Mouse (Mus musculus) liver, adult (tissue): ENCODE results near the gene Gm20388.

ENCODE experiments used
- GATA4 ChIP-seq: IDR thresholded peaks from 2 replicates; pipeline ENCODE4 v1.6.1; 2014; ENCODE audit warnings: mild to moderate bottlenecking, low read length; ENCODE audit not compliant: insufficient replicate concordance

Gene Gm20388

DNA sequence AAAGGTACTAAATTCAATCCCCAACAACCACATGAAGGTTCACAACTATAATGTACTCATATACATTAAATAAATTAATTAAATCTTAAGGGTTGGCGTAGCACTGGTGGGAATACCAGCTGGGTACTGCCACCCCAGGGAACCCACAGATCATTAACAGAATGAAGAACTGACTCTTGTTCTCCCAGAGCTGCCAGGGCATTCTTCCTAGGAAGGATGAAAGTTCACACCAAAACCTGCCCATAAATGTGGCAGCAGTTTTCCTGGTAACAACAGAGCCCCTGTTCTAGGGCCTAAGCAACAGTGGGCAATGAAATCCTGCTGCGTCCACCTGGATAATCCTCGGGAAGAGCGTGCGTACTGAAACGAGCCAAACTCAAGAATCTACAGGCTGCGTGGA lies 2531.7 kb downstream of the Gm20388 start:
- TF ChIP-seq GATA4 = no peak

DNA sequence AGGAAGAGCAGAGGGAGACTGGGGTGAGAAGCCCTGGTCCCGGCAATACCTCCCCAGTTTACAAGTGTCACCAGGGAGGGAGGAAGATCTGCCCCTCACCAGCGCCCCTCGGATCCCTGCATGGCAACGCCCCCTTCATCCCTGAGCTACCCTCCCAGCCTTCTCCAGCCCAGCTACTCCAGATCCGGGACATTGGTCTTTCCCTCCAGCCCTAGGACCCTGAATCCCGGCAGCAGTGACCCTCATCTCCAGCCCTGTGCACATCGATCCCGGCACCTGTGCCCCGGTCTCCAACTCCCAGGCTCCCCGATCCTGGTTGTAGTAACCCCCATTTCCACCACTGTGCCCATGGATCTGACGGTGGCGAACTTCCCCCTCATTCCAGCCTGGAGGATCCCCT lies 2532.1 kb downstream of the Gm20388 start:
- no peak for TF ChIP-seq GATA4

DNA sequence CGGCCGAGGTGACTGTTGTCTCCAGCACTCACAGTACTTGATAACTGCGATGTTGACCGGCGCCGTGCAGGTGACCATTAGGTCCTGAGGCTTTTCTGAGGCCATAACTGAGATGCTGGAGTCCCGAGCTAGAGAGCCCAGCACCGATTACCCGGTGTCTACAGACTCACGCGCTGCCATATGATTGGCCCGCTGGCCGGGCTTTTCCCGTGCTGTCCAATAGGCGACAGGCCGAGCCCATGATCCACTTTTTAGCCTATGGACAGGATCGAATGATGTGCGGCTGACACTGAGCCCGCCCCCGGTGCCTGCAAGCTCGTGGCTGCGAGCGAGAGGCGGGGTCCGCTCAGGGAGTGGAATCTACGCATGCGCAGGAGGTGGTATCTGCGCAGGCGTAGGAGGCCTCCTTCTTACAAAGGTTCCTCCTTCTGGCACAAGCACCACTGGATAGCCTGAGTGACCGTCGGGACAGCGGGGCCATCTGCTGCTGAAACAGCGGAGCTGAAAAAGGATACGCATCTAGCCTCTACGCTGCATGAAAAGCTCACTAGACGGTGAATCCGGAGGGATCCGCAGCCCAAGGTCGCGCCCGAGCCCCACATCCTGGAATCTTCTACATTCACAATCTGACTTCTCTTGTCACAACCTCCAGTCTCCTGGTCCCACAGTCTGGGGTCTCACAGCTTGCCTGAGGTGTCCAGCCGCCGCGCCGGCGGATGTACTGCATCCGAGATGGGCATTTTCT lies 2532.8 kb downstream of the Gm20388 start, which contains the start of gene Mvd:
TSS of gene Mvd (minus strand) at position 161 of the 745 bp plus-strand sequence.
- no peak for TF ChIP-seq GATA4

DNA sequence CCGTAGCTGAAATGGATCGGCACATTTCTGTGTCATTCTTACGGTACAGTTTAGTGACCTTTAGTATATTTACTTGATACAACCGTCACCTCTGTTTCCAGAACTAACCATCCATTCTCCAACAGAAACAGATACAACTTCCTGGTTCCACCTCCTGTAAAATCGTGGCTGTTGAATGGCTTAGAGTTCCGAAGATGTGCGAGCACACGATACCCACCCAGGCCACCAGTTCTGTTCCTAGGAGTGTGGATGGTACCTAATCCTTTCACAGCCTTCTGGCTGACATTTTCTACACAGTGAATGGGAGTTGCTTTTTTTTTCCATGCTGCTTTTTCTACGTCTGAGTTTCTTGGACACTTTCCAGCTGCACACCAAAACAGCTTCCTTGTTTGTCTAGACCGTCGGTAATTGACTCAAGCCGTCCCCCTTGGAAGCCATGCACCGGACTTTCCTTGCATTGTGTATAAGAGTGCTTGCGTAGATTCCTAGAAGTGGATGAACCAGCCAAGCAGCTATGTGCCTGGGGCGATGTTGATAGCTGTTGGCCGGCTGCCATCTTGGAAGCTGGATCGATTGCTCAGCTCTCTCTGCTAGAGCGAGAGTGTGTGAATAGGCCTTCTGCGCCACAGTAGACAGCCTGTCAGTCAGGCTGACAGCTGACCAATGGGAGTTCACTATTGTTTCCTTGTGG lies 2533.6 kb downstream of the Gm20388 start:
- peak; percentile 65; the same call in 1 of the 2 replicates for TF ChIP-seq GATA4

DNA sequence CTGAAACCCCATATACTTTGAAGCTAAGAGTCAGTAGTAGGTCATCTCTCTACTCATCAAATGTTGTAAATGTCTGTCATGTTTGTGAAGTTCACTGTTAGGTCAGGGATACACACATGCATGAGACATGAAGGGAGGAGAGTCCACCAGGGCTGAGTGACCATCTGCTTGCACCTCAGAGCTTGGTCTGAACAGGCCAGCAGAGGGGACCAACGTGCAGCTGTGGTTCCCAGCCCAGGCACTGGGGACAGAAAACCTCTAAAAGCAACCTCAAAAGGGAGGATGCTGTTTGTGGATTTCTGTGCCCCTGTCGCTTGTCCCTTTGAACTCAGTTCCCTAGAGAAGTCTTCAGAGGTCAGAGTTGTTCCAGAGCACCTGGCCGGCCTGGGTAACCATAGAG lies 2534.6 kb downstream of the Gm20388 start:
- no peak for TF ChIP-seq GATA4

DNA sequence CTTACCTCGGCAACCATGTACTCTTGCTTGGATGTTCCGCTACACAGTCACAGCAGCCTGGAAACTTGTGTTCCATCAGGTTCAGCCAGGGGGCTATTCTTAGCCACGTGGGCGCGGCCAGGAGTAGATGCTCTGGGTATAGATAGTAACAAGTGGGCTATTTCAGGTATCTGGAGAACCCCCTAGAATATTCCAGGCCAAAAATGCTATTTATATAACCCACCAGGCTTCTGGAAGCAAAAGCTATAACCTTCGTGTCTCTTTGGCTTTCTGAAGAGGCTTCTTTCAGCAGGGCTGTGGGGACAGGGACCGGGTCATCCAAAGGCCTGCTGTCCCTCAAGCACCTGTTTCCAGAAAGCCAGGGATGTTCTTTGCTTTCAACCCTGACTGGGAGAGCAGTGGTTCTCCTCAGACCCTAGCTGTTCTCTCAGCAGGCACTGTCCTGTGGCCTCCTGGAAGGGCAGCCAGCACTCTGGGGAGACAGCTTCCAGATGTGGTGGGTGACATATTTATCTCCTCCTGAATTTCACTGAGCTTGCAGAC lies 2540.6 kb downstream of the Gm20388 start:
- no peak for TF ChIP-seq GATA4

DNA sequence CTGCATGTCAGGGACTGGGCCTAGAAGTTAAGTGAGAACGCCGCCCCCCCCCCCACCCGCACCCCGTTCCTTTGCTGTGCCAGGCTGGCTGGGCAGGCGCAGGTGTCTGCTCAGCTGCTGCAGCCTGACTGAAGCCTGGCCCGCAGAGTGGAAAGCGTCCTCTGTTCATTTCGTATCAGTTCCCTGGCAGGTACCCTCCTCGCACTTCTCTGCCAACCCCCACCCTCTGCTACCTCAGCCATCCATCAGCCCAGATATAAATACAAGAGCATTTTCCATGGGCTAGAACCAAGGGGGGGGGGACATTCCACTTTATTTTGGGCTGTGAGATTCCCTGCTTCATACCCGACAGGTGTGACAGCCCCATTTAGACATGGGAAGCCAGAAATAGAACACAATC lies 2541.5 kb downstream of the Gm20388 start:
- no peak for TF ChIP-seq GATA4

DNA sequence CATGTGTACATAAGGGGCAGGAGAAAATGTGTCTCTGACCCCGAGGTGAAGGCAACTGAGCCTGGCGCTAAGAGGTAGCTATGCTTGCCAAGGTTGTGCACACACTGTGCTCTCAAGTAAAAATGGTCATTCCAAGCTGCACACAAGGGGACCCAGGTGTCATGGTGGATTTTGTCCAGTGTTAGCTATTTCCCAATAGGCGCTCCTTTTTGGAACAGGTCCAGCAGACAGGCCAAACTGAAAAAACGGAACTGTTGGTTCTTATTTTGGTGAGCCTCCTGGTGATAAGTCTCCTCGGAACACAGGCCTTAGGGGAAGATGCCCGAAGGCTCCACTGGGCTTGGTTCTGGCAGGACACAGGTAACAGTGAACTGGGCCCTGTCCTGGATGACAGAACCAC lies 2543.8 kb downstream of the Gm20388 start:
- TF ChIP-seq GATA4 = no peak

DNA sequence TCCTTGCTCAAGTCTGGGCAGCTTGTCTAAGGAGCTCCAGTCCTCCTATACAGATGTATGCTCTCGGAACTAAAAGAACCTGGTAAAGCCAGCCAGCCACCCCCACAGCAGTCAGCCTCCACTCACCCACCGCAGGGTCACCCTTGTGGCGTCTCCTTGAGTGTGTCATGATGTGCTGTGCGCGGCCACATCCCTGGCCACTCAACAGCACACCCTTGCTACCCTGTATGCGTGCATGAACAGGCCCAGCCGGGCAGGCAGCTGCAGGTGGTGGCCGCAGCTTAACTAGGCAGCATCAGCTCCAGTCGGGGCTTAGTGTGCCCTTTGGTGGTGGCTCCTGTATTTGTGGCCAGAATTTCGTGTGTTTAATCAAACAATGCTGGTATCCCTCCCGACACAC lies 2546.5 kb downstream of the Gm20388 start:
- TF ChIP-seq GATA4 = no peak

DNA sequence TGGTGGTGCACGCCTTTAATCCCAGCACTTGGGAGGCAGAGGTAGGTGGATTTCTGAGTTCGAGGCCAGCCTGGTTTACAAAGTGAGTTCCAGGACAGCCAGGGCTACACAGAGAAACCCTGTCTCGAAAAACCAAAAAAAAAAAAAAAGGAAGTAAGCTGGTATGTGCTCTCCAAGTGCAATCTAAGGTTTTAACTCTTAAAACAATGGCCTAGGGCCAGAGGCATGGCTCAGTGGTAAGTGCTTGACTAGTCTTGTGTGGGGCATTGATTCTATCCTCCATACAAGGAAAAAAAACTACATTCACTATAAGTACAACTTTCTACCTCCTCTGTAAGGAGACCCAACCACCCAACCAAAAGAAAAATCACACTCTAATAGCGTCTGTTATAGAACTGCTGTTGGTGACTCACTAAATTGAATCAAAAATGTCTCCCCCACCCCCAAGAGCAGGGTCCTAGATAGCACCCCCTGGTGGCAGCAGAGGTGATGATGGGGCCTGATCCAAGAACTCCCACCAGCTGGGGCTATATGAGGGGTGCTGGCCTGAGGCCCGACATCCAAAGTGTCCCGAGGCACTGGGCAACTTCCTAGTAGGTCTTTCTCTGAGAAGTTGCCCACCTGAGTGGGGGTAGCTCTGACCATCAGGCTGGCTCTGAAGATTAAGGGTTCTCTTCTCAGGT lies 2548.7 kb downstream of the Gm20388 start:
- TF ChIP-seq GATA4 = no peak

DNA sequence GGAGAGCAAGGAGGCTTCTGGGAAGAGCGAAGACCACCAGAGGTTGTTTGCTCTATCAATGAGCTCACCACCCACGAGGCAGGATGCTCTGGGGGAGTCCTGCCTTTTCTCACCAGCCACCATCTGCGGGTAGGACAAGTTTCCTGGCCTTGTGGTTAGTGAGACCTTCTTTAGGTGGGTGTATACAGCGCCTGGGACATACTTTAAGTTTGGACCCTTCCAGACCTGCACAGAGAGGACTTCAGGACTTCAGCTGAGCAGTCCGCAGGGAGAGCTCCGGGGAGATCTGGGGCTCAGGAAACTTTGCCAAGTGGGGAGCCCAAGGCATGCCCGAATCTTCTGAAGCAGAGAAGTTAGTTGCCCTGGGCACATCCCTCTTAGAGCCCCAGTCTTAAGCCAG lies 2549.3 kb downstream of the Gm20388 start:
- TF ChIP-seq GATA4 = no peak

DNA sequence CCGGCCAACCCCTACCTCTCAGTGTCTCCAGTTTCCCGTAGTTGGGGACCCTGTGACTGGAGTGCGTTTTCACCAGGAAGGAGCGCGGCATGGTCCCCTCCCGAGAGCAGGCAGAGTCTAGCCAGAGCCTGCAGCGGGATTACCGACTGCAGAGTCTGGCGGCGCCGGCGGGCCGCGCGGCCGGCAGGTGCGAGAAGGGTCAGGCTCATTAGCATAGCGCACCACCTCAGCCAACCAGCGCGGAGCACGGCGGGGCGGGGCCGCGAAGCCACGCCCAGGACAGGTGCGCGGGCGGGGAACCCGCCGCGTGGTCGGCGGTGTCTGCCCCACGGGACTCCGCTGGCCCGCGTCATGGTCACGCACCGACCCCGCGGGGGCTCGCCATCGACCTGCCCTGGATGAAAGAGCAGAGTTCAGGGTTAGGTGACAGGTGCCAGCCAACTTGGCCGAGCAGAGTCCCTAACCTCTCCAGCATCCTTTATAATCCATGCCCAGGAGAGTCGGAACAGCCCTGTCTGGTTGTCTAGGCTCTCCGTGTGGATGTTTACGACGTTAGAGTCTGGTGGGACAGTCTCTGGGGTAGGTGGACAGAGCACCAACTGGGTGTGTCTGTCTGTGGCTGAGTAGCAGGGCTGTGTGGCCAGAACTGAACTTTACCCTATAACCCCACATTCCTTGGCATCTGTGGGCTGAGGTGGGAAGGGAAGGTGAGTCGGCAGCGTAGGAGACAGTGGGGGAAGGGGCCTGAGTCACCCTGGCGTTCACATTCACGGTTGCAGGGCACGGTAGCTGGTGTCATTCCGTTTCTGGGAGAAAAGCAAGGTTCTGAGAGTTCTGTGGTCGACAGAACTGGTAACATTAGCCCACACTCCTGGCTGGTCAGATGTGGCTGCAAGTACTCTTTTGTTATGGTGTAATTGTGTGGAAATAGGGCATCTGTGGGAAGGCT lies 2550.2 kb downstream of the Gm20388 start, which contains the start of gene Snai3:
TSS of gene Snai3 (minus strand) at position 210 of the 949 bp plus-strand sequence.
- no peak for TF ChIP-seq GATA4

DNA sequence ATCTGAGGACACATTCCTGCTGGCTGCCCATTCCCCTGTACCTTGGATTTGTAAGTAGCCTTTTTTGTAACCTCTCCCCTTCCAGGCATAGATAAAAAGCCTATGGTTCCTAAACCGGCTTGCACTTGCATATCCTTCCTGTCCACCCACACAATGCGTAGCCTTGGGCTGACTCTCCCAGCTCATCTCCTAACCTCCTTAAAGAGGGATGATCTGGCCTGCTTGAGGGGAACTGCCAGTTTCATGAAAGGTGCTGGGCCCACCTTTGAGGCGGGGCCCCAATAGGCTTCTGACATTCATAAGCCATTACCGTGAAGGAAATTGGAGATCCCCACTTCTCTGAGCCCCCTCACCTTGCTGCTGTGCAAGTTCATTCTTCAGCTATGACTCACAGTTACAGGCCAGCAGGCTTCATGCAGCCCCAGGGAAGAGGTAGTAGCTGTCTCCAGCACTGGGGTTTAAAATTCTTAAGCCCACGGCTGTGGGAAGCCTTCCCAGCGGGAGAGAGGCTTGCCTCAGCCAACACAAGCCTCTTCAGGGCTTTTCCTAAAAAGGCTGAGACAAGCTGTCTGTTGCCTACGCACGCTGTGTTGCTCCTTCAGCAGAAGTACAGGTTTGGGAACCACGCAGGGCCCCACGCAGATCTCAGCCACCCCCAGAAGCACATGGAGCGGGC lies 2551.0 kb downstream of the Gm20388 start:
- TF ChIP-seq GATA4 = no peak

DNA sequence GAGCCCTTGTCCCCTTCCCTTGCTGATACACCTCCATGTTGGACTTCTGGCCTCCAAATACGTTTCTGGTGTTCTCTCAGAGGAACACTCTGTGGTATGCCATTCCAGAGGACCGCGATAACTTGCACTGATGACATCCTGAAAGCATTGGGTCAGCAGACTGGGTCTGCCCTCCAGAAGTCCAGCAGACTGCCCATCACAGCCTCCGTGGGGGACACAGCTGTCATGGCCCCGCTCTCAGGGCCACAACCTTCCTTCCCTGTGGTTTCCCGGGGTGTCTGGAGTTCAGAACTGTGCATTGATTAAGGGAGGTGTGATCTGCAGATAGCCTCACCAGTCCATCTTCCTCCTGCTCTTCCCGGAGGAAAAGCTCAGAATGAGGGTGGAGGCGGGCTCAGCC lies 2551.9 kb downstream of the Gm20388 start:
- TF ChIP-seq GATA4 = no peak
